Mouse (Mus musculus) ovary, postnatal 36 days (tissue): Measurements from ENCODE around the gene Brsk2.
"Not testable (repeated sequence)": the region's sequence is repeated elsewhere in the genome, so short reads cannot be mapped to it uniquely, and the experiment has no call there.

Experiments used
- DNase-seq: peaks from one replicate; pipeline ENCODE4 v3.0.0; 2022; ENCODE audit warnings: low spot score, mixed read lengths

Brsk2 gene

GRCm38 (mm10) chr7:141948906-141949798 lies at the start of gene Brsk2:
Gene Brsk2 (plus strand): TSS chr7:141949751.
- peak; percentile 93 for DNase-seq

DNA sequence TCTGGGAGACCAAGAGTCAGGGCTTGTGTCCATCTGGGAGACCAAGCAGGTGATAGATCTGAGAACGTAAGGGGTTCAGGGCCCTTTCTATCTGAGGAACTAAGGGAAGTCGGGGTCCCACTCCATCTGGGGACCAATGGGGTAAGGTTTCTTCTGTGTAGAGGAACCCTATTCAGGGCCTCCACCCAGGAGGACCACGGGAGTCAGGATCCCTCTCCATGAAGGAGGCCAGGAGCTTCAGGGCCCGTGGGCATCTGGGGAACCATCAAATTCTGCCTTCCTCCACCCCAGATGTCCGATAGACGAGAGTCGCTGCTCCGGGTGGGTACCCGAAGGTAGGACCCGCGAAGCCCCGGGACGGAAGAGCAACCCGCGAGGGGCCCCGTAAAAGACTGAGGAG lies 47.7 kb upstream of the Brsk2 start:
- DNase-seq = no peak

DNA sequence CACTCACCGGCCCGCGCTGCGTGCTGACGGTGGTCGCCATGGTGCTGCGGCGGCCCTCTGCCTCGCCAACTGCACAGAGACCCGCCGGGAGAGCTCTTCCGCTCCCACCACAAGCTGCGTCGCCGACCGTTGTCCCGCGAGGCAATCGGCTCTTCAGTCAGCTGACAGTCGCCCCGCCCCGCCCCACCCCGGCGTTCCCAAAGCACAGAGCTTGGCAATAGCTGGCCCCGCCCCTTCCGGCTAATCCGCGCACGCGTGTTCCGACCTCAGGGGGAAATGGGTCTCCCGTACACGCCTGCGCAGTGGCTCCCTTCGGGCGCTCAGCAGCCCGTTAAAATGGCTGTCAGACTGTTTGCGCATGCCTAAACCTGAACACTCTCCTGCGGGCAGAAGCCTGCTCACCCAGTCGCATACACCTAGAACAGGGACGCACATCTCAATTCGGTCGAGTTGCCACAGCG lies 47.3 kb upstream of the Brsk2 start:
- DNase-seq = peak; percentile 100

GRCm38 (mm10) chr7:141902791-141903190 lies 46.8 kb upstream of the Brsk2 start:
- no peak for DNase-seq

GRCm38 (mm10) chr7:141908591-141908990 lies 41.0 kb upstream of the Brsk2 start:
- DNase-seq = no peak

GRCm38 (mm10) chr7:141911305-141911704 lies 38.2 kb upstream of the Brsk2 start:
- no peak for DNase-seq

DNA sequence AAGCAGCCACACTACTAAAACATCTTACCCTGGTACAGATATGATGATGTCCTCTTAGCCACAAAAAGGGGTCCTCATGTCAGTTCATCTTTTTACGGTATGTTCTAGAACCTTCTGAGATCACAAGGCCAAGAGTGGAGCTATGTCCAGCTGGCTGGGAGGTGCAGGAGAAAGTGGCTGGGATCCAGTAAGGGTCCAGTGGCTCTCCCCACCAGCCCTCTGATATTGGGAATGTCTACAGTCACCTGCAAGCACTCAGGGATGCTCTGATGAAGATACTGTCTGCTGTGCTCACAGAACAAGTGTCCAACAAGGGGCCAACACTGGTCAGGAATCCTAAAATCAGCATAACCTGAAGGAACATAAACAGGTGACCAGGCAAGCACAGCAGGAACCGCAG lies 31.1 kb upstream of the Brsk2 start, which contains the start of gene Tollip:
Tollip (minus strand) TSS at position 101 of the 400 bp plus-strand sequence.
- DNase-seq = no peak

GRCm38 (mm10) chr7:141924121-141924520 lies 25.4 kb upstream of the Brsk2 start:
- DNase-seq = not testable (repeated sequence)

GRCm38 (mm10) chr7:141924917-141925316 lies 24.6 kb upstream of the Brsk2 start:
- DNase-seq = peak; percentile 67

GRCm38 (mm10) chr7:141928642-141929041 lies 20.9 kb upstream of the Brsk2 start:
- no peak for DNase-seq

GRCm38 (mm10) chr7:141934128-141934898 lies 15.2 kb upstream of the Brsk2 start:
- no peak for DNase-seq

- DNase-seq = no peak
These were observed 14.6 kb upstream of the Brsk2 start for GRCm38 (mm10) chr7:141934951-141935350.

DNA sequence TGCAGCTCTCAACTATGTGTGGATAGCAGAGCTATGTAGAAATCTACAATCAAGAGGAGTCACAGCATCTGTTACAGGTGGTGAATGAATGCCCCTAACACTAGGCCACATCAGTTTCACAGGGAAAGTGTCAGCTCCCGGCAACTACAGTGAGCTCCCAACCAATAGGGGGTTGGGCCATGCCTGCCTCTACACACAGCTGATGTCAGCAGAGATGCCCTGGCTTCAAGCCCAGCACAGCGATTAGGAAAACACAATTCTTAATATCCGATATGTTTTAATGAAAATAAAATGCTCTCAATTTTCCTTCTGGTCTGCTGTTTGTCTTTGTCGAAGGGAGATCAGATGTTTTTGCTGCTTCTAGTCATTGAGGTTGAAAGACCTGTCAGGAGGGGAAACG lies 6.1 kb upstream of the Brsk2 start:
- no peak for DNase-seq

- DNase-seq = no peak
These were observed 3.6 kb upstream of the Brsk2 start for GRCm38 (mm10) chr7:141945927-141946326.

DNA sequence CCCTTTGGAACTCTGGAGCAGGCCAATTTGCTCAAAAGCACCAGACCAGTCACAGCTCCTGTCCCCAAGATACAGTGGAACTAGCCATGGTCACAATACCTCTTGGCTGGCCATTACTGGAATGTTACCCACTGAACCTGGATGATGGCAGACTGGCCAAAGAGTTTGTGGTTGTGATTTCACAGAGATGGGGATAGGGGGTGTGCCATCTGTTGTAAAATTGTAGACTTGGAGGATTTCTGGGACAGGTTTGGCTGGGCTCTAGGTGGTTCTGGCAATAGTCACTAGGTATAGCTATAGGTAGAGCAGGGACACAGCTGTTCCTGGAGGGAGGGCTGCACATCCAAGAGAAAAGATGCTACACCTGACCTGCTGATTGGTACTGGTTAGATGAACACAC lies 2.0 kb upstream of the Brsk2 start:
- no peak for DNase-seq

DNA sequence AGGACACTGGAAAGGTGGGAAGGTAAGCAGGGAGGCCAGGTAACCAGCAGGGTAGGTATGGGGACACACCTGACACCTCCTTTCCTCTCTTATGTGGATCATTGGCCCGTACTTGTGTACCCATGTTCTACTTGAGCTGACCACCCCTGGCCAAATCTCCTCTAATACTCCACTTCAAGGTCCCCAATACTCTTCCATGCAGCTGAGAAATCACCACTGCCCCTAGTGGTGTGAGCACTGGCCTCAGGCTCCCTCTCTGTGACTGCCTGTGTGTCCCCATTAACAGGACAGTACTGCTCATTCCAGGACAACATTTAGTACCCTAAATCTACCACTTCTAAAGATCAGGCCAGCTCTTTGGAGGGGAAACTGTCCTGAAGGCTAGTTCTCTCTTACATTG lies 1.5 kb upstream of the Brsk2 start:
- no peak for DNase-seq

DNA sequence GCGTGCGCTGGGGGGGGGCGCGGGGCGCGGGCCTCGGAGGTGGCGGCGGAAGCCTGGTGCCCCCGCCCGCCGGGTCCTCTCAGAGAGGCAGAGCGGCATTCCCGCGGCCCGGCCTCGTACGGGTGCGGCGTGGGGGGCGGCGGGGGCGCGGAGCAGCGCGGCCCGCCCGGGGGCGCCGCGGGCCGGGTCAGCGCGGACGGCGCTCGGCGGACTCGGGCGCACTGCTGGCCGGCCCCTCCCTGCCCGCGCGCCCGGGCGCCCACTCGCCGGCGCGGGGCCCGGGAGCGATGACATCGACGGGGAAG lies 200 bp downstream of the Brsk2 start:
- no peak for DNase-seq

GRCm38 (mm10) chr7:141950104-141951013 lies 808 bp downstream of the Brsk2 start:
- DNase-seq = peak; percentile 19

DNA sequence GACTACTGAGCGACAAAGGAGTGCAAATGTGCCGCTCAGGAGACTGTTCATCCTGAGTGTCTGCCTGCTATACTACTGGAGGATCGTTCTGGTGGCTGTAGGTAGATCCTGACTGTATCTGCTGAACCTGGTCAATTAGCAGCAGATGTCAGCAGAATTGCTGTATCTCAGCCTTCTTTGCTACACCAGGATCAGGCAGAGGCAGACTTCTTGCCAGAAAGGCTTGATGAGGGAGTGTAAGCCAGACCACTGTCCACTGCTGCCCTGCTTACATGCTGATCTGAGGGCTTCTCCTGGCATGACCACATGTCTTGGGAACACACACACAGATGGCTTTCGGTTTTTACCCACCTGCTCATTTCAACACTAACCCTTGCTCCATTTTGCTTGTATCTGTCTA lies 2.3 kb downstream of the Brsk2 start:
- no peak for DNase-seq

DNA sequence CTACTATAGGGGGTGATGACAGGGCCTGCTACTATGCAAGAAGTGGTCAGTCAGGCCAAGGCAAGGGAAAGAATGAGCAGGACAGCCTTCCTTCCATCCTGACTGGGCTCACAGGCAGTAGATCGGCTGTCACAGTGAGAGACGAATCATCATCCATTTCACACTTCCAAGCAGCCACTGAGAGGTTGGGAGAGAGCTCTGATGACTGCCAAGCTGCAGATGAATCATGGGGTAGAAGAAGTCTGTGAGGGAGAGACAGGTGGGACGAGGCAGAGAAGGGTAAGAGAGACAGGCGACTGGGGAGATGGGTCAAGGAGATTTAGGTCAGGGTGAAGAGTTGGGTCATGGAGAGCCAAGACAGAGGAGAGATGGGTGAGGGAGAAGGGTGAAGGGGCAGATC lies 3.4 kb downstream of the Brsk2 start:
- DNase-seq = no peak

GRCm38 (mm10) chr7:141953616-141954015 lies 4.1 kb downstream of the Brsk2 start:
- no peak for DNase-seq

- DNase-seq = no peak
These were observed 6.1 kb downstream of the Brsk2 start for GRCm38 (mm10) chr7:141955565-141956173.
